Mouse (Mus musculus): ENCODE data around the gene Fubp3. TPM values are rescaled to one million over a fixed set of nuclear protein-coding genes. Genes with fewer than 3 reads are reported as not detected.

The Fubp3 gene
- 61.1 and 63.7 TPM in 2 replicates for polyA plus RNA-seq (2012; rRNA removed)

DNA sequence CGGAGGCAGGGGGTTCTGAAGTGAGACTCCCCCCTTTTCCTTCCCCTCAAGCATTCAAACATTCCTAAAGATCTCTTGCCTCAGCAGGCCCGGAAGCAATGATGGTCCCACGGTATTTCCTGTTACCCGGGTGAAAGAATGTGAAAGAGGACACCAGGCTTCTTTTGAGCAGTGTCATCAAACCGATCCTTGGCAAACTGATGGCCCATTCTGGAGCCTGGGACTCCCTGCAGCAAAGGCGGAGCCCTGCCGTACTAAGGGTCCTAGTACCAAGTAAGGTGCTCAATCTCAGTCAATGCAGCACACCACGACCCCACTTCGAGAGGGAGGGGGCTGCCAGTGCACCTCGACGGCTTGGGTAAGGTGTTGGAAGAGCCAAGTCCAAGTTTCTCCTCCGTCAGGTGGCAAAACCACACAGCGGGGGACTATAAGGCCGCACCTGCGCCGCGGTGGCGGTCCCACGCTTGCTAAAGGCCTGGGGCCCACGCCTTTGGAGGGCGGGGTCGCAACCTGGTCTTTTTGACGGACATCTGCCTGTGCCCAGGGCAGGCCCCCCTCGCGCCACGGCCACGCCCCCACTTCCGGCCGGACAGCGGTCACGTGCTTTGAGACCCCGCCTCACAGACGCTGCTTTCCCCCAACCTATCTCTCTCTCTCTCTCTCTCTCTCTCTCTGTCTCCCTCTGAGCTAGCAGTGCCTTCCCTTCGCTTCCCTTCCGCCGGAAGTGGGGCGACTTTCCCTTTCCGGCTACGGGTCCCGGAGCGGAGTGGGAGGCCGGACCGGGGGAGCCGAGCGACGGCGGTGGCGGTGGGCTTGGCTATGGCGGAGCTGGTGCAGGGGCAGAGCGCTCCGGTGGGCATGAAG is at the start of gene Fubp3:
Gene Fubp3, plus strand, starts transcription at position 601 of the 864 bp plus-strand sequence.

GRCm38 (mm10) chr2:31639901-31640608 is 67.6 kb downstream of the Fubp3 start, which contains the start of gene Prdm12:
Gene Prdm12 (plus strand): TSS chr2:31640037.

Other genes starting within 250 kb of the Fubp3 start
- 5.7 and 8.9 TPM in 2 replicates for gene Ass1, start 102.4 kb upstream of the Fubp3 start, polyA plus RNA-seq (2012; rRNA removed)
- gene Prdm12, start 67.4 kb downstream of the Fubp3 start, polyA plus RNA-seq (2012; rRNA removed): 6.0 and 10.3 TPM in 2 replicates
- 40.8 and 43.0 TPM in 2 replicates for gene Exosc2, start 98.1 kb downstream of the Fubp3 start, polyA plus RNA-seq (2012; rRNA removed)
- gene Abl1, start 115.7 kb downstream of the Fubp3 start, polyA plus RNA-seq (2012; rRNA removed): 60.2 and 66.5 TPM in 2 replicates
- 0.04 and 0.06 TPM in 2 replicates for gene Qrfp, start 237.9 kb downstream of the Fubp3 start, polyA plus RNA-seq (2012; rRNA removed)

All from central nervous system, embryonic 14 days (tissue).